In genomic region chr8:78436071-78436651, GRCm38 (mm10) we compare ENCODE assay signal across 8 mouse cellular contexts. TPM values are rescaled to one million over a fixed set of nuclear protein-coding genes. Genes with fewer than 3 reads are reported as not detected.
DNase-seq lines count a peak whose midpoint lies in the region; ATAC-seq lines count a peak whose summit lies in the region.

Gene Pou4f2, minus strand, starts transcription at chr8:78436645.

- 1% methylated on average over 44 of the region's 54 CpGs for WGBS in kidney, embryonic 15.5 days
- WGBS in embryonic facial prominence, embryonic 15.5 days, result under 1% methylated on average over 54 of the region's 54 CpGs
- under 1% methylated on average over 48 of the region's 54 CpGs for WGBS in intestine, embryonic 16.5 days
- 0% methylated on average over 51 of the region's 54 CpGs for WGBS in midbrain, embryonic 16.5 days

- no peaks in the 10 kb centered on the region for H3K9me3 ChIP-seq in kidney, embryonic 15.5 days (replicated peaks)
- no peaks in the 10 kb centered on the region for H3K9me3 ChIP-seq in embryonic facial prominence, embryonic 15.5 days (replicated peaks)
- no peaks in the 10 kb centered on the region for H3K9me3 ChIP-seq in intestine, embryonic 16.5 days (ENCODE audit: control insufficient read depth, low read length)
- H3K9me3 ChIP-seq in midbrain, embryonic 16.5 days (replicated peaks; ENCODE audit: control insufficient read depth, low read length, poor library complexity, severe bottlenecking), result no peaks in the 10 kb centered on the region

- no peak for DNase-seq in kidney, adult 8-10 months
- DNase-seq in adrenal gland, adult 2 months, result peak; percentile 43
- no peak for DNase-seq in spleen, postnatal 10 days (ENCODE audit: low spot score in 2 of 2)
- no peak for DNase-seq in ovary, postnatal 14 days (ENCODE audit: low spot score)

- peak within 1 kb of the TSS; percentile 77 for H3K4me2 ChIP-seq in kidney, embryonic 15.5 days
- H3K4me2 ChIP-seq in embryonic facial prominence, embryonic 15.5 days (replicated peaks), result peak within 1 kb of the TSS; percentile 58
- peak within 1 kb of the TSS; percentile 75 for H3K4me2 ChIP-seq in intestine, embryonic 16.5 days (ENCODE audit: low read depth, low read length)
- H3K4me2 ChIP-seq in midbrain, embryonic 16.5 days (ENCODE audit: low read length), result peak within 1 kb of the TSS; percentile 92

- H3K9ac ChIP-seq in kidney, embryonic 15.5 days, result no peak within 1 kb of the TSS
- no peak within 1 kb of the TSS for H3K9ac ChIP-seq in embryonic facial prominence, embryonic 15.5 days
- H3K9ac ChIP-seq in intestine, embryonic 16.5 days (ENCODE audit: low read depth, low read length), result no peak within 1 kb of the TSS
- peak within 1 kb of the TSS; percentile 71 for H3K9ac ChIP-seq in midbrain, embryonic 16.5 days (ENCODE audit: low read depth, low read length)

- H3K4me3 ChIP-seq in kidney, embryonic 15.5 days (replicated peaks), result peak within 1 kb of the TSS; percentile 43
- H3K4me3 ChIP-seq in embryonic facial prominence, embryonic 15.5 days (replicated peaks), result peak within 1 kb of the TSS; percentile 32
- peak within 1 kb of the TSS; percentile 39 for H3K4me3 ChIP-seq in intestine, embryonic 16.5 days (ENCODE audit: low read length)
- peak within 1 kb of the TSS; percentile 52 for H3K4me3 ChIP-seq in midbrain, embryonic 16.5 days (ENCODE audit: low read depth, low read length)

- no peak within 1 kb of the TSS for H3K27ac ChIP-seq in kidney, embryonic 15.5 days
- H3K27ac ChIP-seq in embryonic facial prominence, embryonic 15.5 days (replicated peaks), result no peak within 1 kb of the TSS
- no peak within 1 kb of the TSS for H3K27ac ChIP-seq in intestine, embryonic 16.5 days (ENCODE audit: low read length)
- H3K27ac ChIP-seq in midbrain, embryonic 16.5 days (ENCODE audit: low read length), result peak within 1 kb of the TSS; percentile 81

- H3K27me3 ChIP-seq in kidney, embryonic 15.5 days, result peaks cover 96% of the 10 kb centered on the region
- H3K27me3 ChIP-seq in embryonic facial prominence, embryonic 15.5 days, result peaks cover 92% of the 10 kb centered on the region
- peaks cover 68% of the 10 kb centered on the region for H3K27me3 ChIP-seq in intestine, embryonic 16.5 days (replicated peaks; ENCODE audit: control insufficient read depth, insufficient read depth, low read length)
- H3K27me3 ChIP-seq in midbrain, embryonic 16.5 days (ENCODE audit: control insufficient read depth, insufficient read depth, low read depth, low read length), result peaks cover 31% of the 10 kb centered on the region

- H3K4me1 ChIP-seq in kidney, embryonic 15.5 days, result peaks cover 31% of the 10 kb centered on the region
- H3K4me1 ChIP-seq in embryonic facial prominence, embryonic 15.5 days, result peaks cover 31% of the 10 kb centered on the region
- H3K4me1 ChIP-seq in intestine, embryonic 16.5 days (ENCODE audit: control insufficient read depth, insufficient read depth, low read length), result peaks cover 18% of the 10 kb centered on the region; the same call in 1 of the 2 replicates
- H3K4me1 ChIP-seq in midbrain, embryonic 16.5 days (ENCODE audit: control insufficient read depth, insufficient read depth, low read length), result peaks cover 19% of the 10 kb centered on the region

- no peaks in the 10 kb centered on the region for H3K36me3 ChIP-seq in kidney, embryonic 15.5 days
- H3K36me3 ChIP-seq in embryonic facial prominence, embryonic 15.5 days, result no peaks in the 10 kb centered on the region
- H3K36me3 ChIP-seq in intestine, embryonic 16.5 days (ENCODE audit: control insufficient read depth, insufficient read depth, low read length), result no peaks in the 10 kb centered on the region
- no peaks in the 10 kb centered on the region for H3K36me3 ChIP-seq in midbrain, embryonic 16.5 days (ENCODE audit: control insufficient read depth, insufficient read depth, low read length)

- ATAC-seq in kidney, embryonic 15.5 days (replicated peaks; ENCODE audit: low FRiP score), result peak; percentile 54
- no peak for ATAC-seq in embryonic facial prominence, embryonic 15.5 days (ENCODE audit: insufficient number of reproducible peaks, low FRiP score, low TSS enrichment, low read depth)
- 0 out of 2 replicates have a peak, but pooled peaks have one; percentile 18 for ATAC-seq in intestine, embryonic 16.5 days
- peak; percentile 54 for ATAC-seq in midbrain, embryonic 16.5 days

RNA-seq across cellular contexts. Expression of gene Pou4f2, which starts in this region (rescaled TPM):
- polyA plus RNA-seq in kidney, embryonic 15.5 days (2015; fragmentation: Nextera tagmentation; extraction: Ambion mirVana), result not detected in 2 replicates
- not detected for total RNA-seq in adrenal gland, adult 2 months (2021)
- polyA plus RNA-seq in adrenal gland, adult 2 months (2012; rRNA removed), result not detected in 2 replicates
- polyA plus RNA-seq in embryonic facial prominence, embryonic 15.5 days (2015; fragmentation: Nextera tagmentation; extraction: Ambion mirVana), result 0.07 TPM in 1 of 2 replicates, not detected in the other
- not detected in 2 replicates for polyA plus RNA-seq in intestine, embryonic 16.5 days (2015; fragmentation: Nextera tagmentation; extraction: Ambion mirVana)
- 15.3 and 24.7 TPM in 2 replicates for polyA plus RNA-seq in midbrain, embryonic 16.5 days (2015; fragmentation: Nextera tagmentation; extraction: Ambion mirVana)

Comparison
In these comparisons a context has a peak if more than half of its experiments do, and no peak if none do; other contexts are left out.
1. RNA of gene Pou4f2 (polyA plus RNA-seq): 15.3 to 24.7 TPM in midbrain, embryonic 16.5 days; 0.07 TPM in embryonic facial prominence, embryonic 15.5 days, not detected in intestine, embryonic 16.5 days, not detected in kidney, embryonic 15.5 days and not detected in adrenal gland, adult 2 months; every median in the first group is over 10 times any median in the second.
2. Peak in ATAC-seq, H3K4me3 ChIP-seq and H3K4me2 ChIP-seq in kidney, embryonic 15.5 days; RNA of the gene not detected or under 1 TPM.
3. Peak in DNase-seq in adrenal gland, adult 2 months; RNA of the gene not detected or under 1 TPM.
4. Peak in ATAC-seq, H3K4me3 ChIP-seq and H3K4me2 ChIP-seq in intestine, embryonic 16.5 days; RNA of the gene not detected or under 1 TPM.
5. Peak in every context shown above with its lines, with median percentiles within 50 percentile points of each other: H3K4me2 ChIP-seq and H3K4me3 ChIP-seq.